Mouse (Mus musculus): ENCODE data around the gene Lrrc10. TPM values are rescaled to one million over a fixed set of nuclear protein-coding genes. Genes with fewer than 3 reads are reported as not detected.

Lrrc10 gene
- total and polyA plus RNA-seq, 3 experiments: 0.18 TPM; not detected in 2

DNA sequence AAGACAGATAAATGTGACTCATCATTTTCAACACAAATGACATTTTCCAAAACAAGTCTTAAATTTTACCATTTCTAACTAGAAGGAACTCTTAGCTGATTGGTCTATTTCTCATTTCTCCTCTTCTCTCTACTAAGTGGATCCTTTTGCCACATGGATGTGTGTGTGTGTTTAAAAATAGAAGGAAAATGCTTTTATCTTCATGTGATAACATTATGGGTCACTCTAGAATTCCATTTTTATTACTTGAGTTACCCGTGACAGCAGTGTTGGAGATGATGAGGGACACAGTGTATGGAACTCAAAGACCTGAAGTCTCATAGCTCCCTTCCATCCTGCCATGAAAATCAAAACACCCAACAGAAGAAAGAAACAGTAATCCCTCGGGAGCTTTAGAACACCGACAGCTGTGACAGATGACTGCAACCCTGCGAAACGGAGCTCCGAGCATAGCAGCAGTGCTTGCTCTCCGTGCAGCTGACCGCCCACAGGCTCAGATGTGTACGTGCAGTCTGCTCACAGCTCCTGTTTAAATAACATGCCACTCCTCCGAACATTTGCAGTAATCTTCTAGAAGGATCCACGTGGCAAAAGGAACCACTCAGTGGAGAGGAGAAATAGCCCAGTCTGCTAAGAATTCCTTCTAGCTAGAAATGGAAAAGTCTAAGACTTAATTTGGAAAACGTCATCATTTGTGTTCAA, 31.3 kb upstream of the Lrrc10 start:
- H3K27me3 ChIP-seq (ENCODE audit: control insufficient read depth in 1 of 2, insufficient read depth in 2 of 2, low read length in 2 of 2): no peaks in the 10 kb centered on the region
- H3K4me1 ChIP-seq (ENCODE audit: control insufficient read depth in 1 of 2, insufficient read depth in 2 of 2, low read length in 2 of 2): no peaks in the 10 kb centered on the region
- no peaks in the 10 kb centered on the region for H3K9me3 ChIP-seq (replicated peaks; ENCODE audit: insufficient read depth, low read length)
- H3K9ac ChIP-seq (ENCODE audit: control insufficient read depth, low read depth, low read length, poor library complexity, severe bottlenecking): no peak overlapping the region
- H3K27ac ChIP-seq (ENCODE audit: control insufficient read depth, low read depth, low read length): no peak overlapping the region
- no peak overlapping the region for H3K4me3 ChIP-seq (ENCODE audit: control insufficient read depth in 1 of 2, insufficient read depth in 1 of 2, low read depth in 2 of 2, low read length in 2 of 2)
- H3K36me3 ChIP-seq (ENCODE audit: control insufficient read depth in 1 of 2, insufficient read depth in 2 of 2, low read length in 2 of 2): no peaks in the 10 kb centered on the region
- H3K79me2 ChIP-seq (ENCODE audit: control insufficient read depth, insufficient read depth, low read length, poor library complexity): no peaks in the 10 kb centered on the region
- DNase-seq (ENCODE audit: low read depth, low spot score): no peak
- TF ChIP-seq ZMIZ1 (IDR thresholded peaks at IDR 0.05; ENCODE audit: low read depth, low read length) (no peak), ZC3H11A (IDR thresholded peaks at IDR 0.05; ENCODE audit: low read depth, low read length) (no peak), GABPA (IDR thresholded peaks at IDR 0.05; ENCODE audit: low read depth, low read length) (no peak), EP300 (IDR thresholded peaks at IDR 0.05; ENCODE audit: low read depth in 1 of 2, low read length in 2 of 2) (no peak), USF1 (IDR thresholded peaks at IDR 0.05; ENCODE audit: low read depth, low read length) (no peak)

GRCm38 (mm10) chr10:117014565-117014964, 30.6 kb upstream of the Lrrc10 start:
- TF ChIP-seq SMC3 (IDR thresholded peaks at IDR 0.05; ENCODE audit: low read depth, low read length) (no peak), CTCF (IDR thresholded peaks at IDR 0.05 in 2 of 3, conservative IDR thresholded peaks at IDR 0.05 in 1 of 3; ENCODE audit: control insufficient read depth in 1 of 3, insufficient read depth in 1 of 3, low read depth in 2 of 3, low read length in 3 of 3, poor library complexity in 1 of 3, severe bottlenecking in 1 of 3) (no peak), MYB (IDR thresholded peaks at IDR 0.05; ENCODE audit: low read depth, low read length) (no peak), E2F4 (IDR thresholded peaks at IDR 0.05; ENCODE audit: borderline replicate concordance, low read depth, low read length) (no peak), MAX (IDR thresholded peaks at IDR 0.05; ENCODE audit: low read length) (no peak), TCF12 (IDR thresholded peaks at IDR 0.05; ENCODE audit: low read depth, low read length) (no peak), GATA1 (IDR thresholded peaks at IDR 0.05; ENCODE audit: low read depth, low read length) (no peak), JUND (IDR thresholded peaks at IDR 0.05; ENCODE audit: low read depth, low read length) (no peak), ZKSCAN1 (IDR thresholded peaks at IDR 0.05; ENCODE audit: low read depth, low read length) (no peak), POLR2A (IDR thresholded peaks at IDR 0.05; ENCODE audit: control insufficient read depth in 1 of 2, insufficient read depth in 1 of 2, low read depth in 1 of 2, low read length in 2 of 2, poor library complexity in 1 of 2) (no peak), BHLHE40 (IDR thresholded peaks at IDR 0.05; ENCODE audit: borderline replicate concordance, low read depth, low read length) (no peak), USF1 (IDR thresholded peaks at IDR 0.05; ENCODE audit: low read depth, low read length) (no peak), NELFE (IDR thresholded peaks at IDR 0.05; ENCODE audit: low read depth, low read length) (no peak), MEF2A (IDR thresholded peaks at IDR 0.05; ENCODE audit: extremely low read depth, insufficient replicate concordance, low read depth, low read length, poor library complexity, severe bottlenecking) (no peak)
- no peak overlapping the region for H3K9ac ChIP-seq (ENCODE audit: control insufficient read depth, low read depth, low read length, poor library complexity, severe bottlenecking)
- no peaks in the 10 kb centered on the region for H3K36me3 ChIP-seq (ENCODE audit: control insufficient read depth in 1 of 2, insufficient read depth in 2 of 2, low read length in 2 of 2)
- no peak overlapping the region for H3K4me3 ChIP-seq (ENCODE audit: control insufficient read depth in 1 of 2, insufficient read depth in 1 of 2, low read depth in 2 of 2, low read length in 2 of 2)
- no peaks in the 10 kb centered on the region for H3K79me2 ChIP-seq (ENCODE audit: control insufficient read depth, insufficient read depth, low read length, poor library complexity)
- H3K9me3 ChIP-seq (replicated peaks; ENCODE audit: insufficient read depth, low read length): no peaks in the 10 kb centered on the region
- H3K27ac ChIP-seq (ENCODE audit: control insufficient read depth, low read depth, low read length): no peak overlapping the region
- no peaks in the 10 kb centered on the region for H3K4me1 ChIP-seq (ENCODE audit: control insufficient read depth in 1 of 2, insufficient read depth in 2 of 2, low read length in 2 of 2)
- DNase-seq (ENCODE audit: low read depth, low spot score): no peak
- no peaks in the 10 kb centered on the region for H3K27me3 ChIP-seq (ENCODE audit: control insufficient read depth in 1 of 2, insufficient read depth in 2 of 2, low read length in 2 of 2)

All from MEL (cell line).